Mouse (Mus musculus) forebrain, embryonic 14.5 days (tissue): Measurements from ENCODE around the gene Krtap28-13. TPM values are rescaled to one million over a fixed set of nuclear protein-coding genes. Genes with fewer than 3 reads are reported as not detected.

Experiments used
- ATAC-seq: fragments of 200-750 bp; cut with Nextera tagmentation; 2 replicates; pipeline ENCODE4 v1.8.0; 2017; ENCODE audit warnings: mild to moderate bottlenecking, moderate library complexity
- DNase-seq: peaks from one replicate; pipeline ENCODE4 v3.0.0-alpha.2; 2015; ENCODE audit warnings: low spot score
- H3K27ac ChIP-seq: fragments of 300-500 bp; sonication (generic); 2 replicates; pipeline ENCODE4 v1.5.1; 2014; ENCODE audit warnings: low read depth, mild to moderate bottlenecking, control low read depth, low read length, moderate library complexity
- H3K27me3 ChIP-seq: fragments of 300-500 bp; sonication (generic); replicated peaks from 2 replicates; pipeline ENCODE4 v1.6.1; 2014; ENCODE audit warnings: low read length, control low read depth, mixed read lengths; ENCODE audit not compliant: control insufficient read depth, insufficient read depth
- H3K36me3 ChIP-seq: fragments of 300-500 bp; sonication (generic); 2 replicates; pipeline ENCODE4 v1.6.1; 2014; ENCODE audit warnings: low read length, control low read depth; ENCODE audit not compliant: control insufficient read depth, insufficient read depth
- H3K4me1 ChIP-seq: fragments of 300-500 bp; sonication (generic); 2 replicates; pipeline ENCODE4 v1.6.1; 2014; ENCODE audit warnings: antibody characterized with exemption, low read length, control low read depth; ENCODE audit not compliant: control insufficient read depth, insufficient read depth
- H3K4me2 ChIP-seq: fragments of 300-500 bp; sonication (generic); 2 replicates; pipeline ENCODE4 v1.6.1; 2014; ENCODE audit warnings: mild to moderate bottlenecking, control low read depth, low read length
- H3K4me3 ChIP-seq: fragments of 300-500 bp; sonication (generic); 2 replicates; pipeline ENCODE4 v1.5.1; 2014; ENCODE audit warnings: low read depth, low read length, control low read depth
- H3K9ac ChIP-seq: fragments of 300-500 bp; sonication (generic); 2 replicates; pipeline ENCODE4 v1.6.1; 2014; ENCODE audit warnings: mild to moderate bottlenecking, low read length, control low read depth, moderate library complexity
- H3K9me3 ChIP-seq: fragments of 300-500 bp; sonication (generic); replicated peaks from 2 replicates; pipeline ENCODE4 v1.6.1; 2016; ENCODE audit warnings: low read length, control low read depth, mixed read lengths; ENCODE audit not compliant: control insufficient read depth
- WGBS: fragments of 180-500 bp; shearing (Covaris S2); extraction: QIAGEN DNeasy Blood & Tissue Kit; methylation state at CpG from one replicate; pipeline ENCODE4 v1.1.7; 2014; 5-methylcytosine and 5-hydroxymethylcytosine counted together
- polyA plus RNA-seq: library from polyadenylated mRNA; unstranded; fragments of >200 nt; fragmentation: Nextera tagmentation; extraction: Ambion mirVana; gene quantifications from 2 replicates; pipeline ENCODE4 v1.2.1, GENCODE M21; 2014

Krtap28-13 gene
- polyA plus RNA-seq, 1 experiment from 2014 or later: not detected

GRCm38 (mm10) chr1:83107410-83107978 is 46.8 kb downstream of the Krtap28-13 start:
- no peak for ATAC-seq
- Histone ChIP-seq H3K9me3 (no peaks in the 10 kb centered on the region), H3K27ac (no peak overlapping the region), H3K4me3 (no peak overlapping the region), H3K4me1 (no peaks in the 10 kb centered on the region), H3K27me3 (no peaks in the 10 kb centered on the region), H3K9ac (no peak overlapping the region), H3K4me2 (no peak overlapping the region), H3K36me3 (no peaks in the 10 kb centered on the region)
- no peak for DNase-seq
- WGBS: 83% methylated on average over 5 of the region's 5 CpGs

DNA sequence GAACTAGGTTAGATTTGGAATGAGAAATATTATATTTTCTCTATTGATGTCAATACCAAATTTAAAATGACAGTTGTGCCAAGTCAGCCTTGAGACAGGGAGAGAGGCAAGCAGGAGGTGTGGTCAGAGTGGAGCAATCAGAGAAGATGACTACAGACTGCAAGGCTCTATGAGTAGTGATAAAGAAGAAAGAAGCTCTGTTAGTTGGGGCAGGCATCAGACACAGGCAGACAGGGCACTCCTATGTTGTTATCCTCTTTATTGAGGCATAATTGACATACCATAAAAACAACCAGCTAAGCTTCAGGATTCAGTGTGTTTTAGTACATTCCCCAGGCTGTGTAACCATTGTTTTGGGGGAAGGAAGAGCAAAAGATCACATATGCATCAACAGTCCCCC is 50.3 kb downstream of the Krtap28-13 start:
- Histone ChIP-seq H3K27ac (no peak overlapping the region), H3K4me3 (no peak overlapping the region), H3K9ac (no peak overlapping the region), H3K4me1 (no peaks in the 10 kb centered on the region), H3K9me3 (no peaks in the 10 kb centered on the region), H3K4me2 (no peak overlapping the region), H3K27me3 (no peaks in the 10 kb centered on the region), H3K36me3 (no peaks in the 10 kb centered on the region)
- no peak for ATAC-seq
- DNase-seq: no peak

Other genes with a start within 250 kb of the Krtap28-13 start
- gene Agfg1, start 221.4 kb upstream of the Krtap28-13 start, polyA plus RNA-seq: 40.4 and 42.3 TPM in 2 replicates
- not detected in 2 replicates for gene A030005L19Rik, start 147.6 kb upstream of the Krtap28-13 start, polyA plus RNA-seq
- not detected in 2 replicates for gene A030014E15Rik, start 136.0 kb upstream of the Krtap28-13 start, polyA plus RNA-seq
- gene Gm6217, start 129.5 kb upstream of the Krtap28-13 start, polyA plus RNA-seq: not detected in 2 replicates
- not detected in 2 replicates for gene A030003K21Rik, start 117.5 kb upstream of the Krtap28-13 start, polyA plus RNA-seq
- not detected in 2 replicates for gene Gm7544, start 104.9 kb upstream of the Krtap28-13 start, polyA plus RNA-seq
- not detected in 2 replicates for gene Gm47955, start 100.6 kb upstream of the Krtap28-13 start, polyA plus RNA-seq
- not detected in 2 replicates for gene Gm47959, start 60.4 kb upstream of the Krtap28-13 start, polyA plus RNA-seq
- gene Slc19a3, start 22.5 kb upstream of the Krtap28-13 start, polyA plus RNA-seq: 0.57 and 0.75 TPM in 2 replicates
- gene Krtap28-10, start 18.4 kb upstream of the Krtap28-13 start, polyA plus RNA-seq: not detected in 2 replicates
- gene Gm47969, start 16.0 kb upstream of the Krtap28-13 start, polyA plus RNA-seq: not detected in 2 replicates
- not detected in 2 replicates for gene A030005K14Rik, start 1.6 kb upstream of the Krtap28-13 start, polyA plus RNA-seq
- not detected in 2 replicates for gene Ccl20, start 55.8 kb downstream of the Krtap28-13 start, polyA plus RNA-seq
- gene Daw1, start 98.8 kb downstream of the Krtap28-13 start, polyA plus RNA-seq: 0.51 and 0.80 TPM in 2 replicates